Mouse (Mus musculus): ENCODE data around the gene Fgfr2. TPM values are rescaled to one million over a fixed set of nuclear protein-coding genes. Genes with fewer than 3 reads are reported as not detected.

Gene Fgfr2
- polyA plus RNA-seq, 1 experiment from 2014 or later, result 67.0 TPM

DNA sequence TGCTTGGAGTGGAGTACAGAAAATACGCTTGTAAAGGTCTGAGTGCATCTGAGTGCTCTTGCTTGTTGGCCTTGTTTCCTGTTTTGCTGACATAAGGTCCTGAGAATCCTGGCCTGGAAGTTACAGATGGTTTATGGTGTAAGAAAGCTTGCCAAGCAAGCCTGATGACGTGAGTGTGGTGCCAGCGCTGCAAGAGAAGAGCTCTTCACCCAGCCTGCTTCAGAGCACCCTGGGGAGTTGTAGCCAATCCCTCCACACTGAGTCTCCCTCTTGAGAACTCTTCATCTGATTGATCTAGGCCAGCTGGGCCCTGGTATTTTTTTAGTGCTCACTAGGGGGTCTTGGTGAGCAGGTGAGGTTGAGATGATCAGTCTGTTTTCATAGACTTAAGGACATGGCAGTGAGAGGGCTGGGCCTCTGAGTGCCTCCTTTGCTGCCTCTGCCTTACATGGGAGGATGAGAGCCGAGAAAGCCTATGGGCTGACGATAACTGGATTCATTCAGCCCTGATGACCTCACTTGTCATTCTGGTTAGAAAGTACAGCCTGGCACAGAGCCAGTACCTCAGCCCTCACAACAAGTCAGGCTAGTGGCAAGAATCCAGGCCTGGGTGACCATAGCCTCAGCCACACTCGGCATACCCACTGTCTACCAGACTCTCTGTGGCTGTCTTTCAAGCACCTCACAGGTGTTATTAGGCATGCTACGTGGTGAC lies 228.2 kb downstream of the Fgfr2 start:
- ATAC-seq, result no peak
- H3K4me3 ChIP-seq (replicated peaks), result no peak overlapping the region
- no peak overlapping the region for H3K4me2 ChIP-seq (replicated peaks)
- WGBS, result 64% methylated on average over 7 of the region's 7 CpGs
- no peaks in the 10 kb centered on the region for H3K4me1 ChIP-seq (replicated peaks)
- no peaks in the 10 kb centered on the region for H3K9me3 ChIP-seq
- no peaks in the 10 kb centered on the region for H3K36me3 ChIP-seq
- H3K27ac ChIP-seq, result no peak overlapping the region
- no peaks in the 10 kb centered on the region for H3K27me3 ChIP-seq (replicated peaks)
- H3K9ac ChIP-seq, result no peak overlapping the region

- Histone ChIP-seq H3K27me3 (replicated peaks) (no peaks in the 10 kb centered on the region), H3K9me3 (no peaks in the 10 kb centered on the region), H3K27ac (no peak overlapping the region), H3K4me1 (replicated peaks) (no peaks in the 10 kb centered on the region), H3K9ac (no peak overlapping the region), H3K4me3 (replicated peaks) (no peak overlapping the region), H3K36me3 (no peaks in the 10 kb centered on the region), H3K4me2 (replicated peaks) (no peak overlapping the region)
- 83% methylated on average over 1 of the region's 1 CpGs for WGBS
- no peak for ATAC-seq
Measured at GRCm38 (mm10) chr7:132893336-132893735, 229.8 kb downstream of the Fgfr2 start.

DNA sequence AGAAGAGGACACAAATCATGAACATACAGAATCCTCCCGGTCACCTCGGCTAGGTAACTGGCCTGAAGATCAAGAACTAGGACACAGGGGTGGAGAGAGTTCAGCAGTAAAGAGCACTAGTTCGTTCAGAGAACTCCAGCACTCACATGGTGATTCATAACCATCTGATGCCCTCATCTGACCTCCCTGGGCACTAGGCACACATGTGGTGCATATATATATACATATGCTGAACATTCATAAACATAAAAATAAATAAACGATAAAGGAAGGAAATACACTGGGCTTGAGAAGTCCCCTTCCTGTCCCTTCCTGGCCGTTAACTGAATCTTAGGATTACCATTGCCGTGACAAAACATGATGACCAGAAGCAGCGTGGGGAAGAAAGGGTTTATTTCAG lies 230.3 kb downstream of the Fgfr2 start:
- H3K4me1 ChIP-seq (replicated peaks), result no peaks in the 10 kb centered on the region
- no peak overlapping the region for H3K4me3 ChIP-seq (replicated peaks)
- H3K27ac ChIP-seq, result no peak overlapping the region
- no peaks in the 10 kb centered on the region for H3K36me3 ChIP-seq
- no peak overlapping the region for H3K4me2 ChIP-seq (replicated peaks)
- no peaks in the 10 kb centered on the region for H3K27me3 ChIP-seq (replicated peaks)
- ATAC-seq, result no peak
- WGBS, result 67% methylated on average over 7 of the region's 7 CpGs
- no peaks in the 10 kb centered on the region for H3K9me3 ChIP-seq
- H3K9ac ChIP-seq, result no peak overlapping the region

DNA sequence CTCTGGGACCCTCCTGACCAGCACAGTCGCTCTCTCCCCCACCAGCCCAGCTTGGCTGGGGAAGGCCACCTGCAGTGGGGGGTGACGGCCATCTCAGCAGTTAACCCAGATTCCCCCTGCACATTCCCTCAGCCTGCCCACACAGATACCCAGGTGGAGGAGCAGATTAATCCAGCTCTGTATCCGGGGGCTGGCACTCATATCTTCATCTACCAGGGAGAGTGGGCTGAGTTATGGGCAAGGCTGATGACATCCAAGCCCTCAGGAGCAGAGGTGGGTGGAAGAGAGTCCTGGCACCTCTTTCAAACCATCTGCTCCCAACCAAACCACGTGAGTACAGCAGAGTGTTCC lies 230.9 kb downstream of the Fgfr2 start:
- H3K4me2 ChIP-seq (replicated peaks), result no peak overlapping the region
- H3K9ac ChIP-seq, result no peak overlapping the region

DNA sequence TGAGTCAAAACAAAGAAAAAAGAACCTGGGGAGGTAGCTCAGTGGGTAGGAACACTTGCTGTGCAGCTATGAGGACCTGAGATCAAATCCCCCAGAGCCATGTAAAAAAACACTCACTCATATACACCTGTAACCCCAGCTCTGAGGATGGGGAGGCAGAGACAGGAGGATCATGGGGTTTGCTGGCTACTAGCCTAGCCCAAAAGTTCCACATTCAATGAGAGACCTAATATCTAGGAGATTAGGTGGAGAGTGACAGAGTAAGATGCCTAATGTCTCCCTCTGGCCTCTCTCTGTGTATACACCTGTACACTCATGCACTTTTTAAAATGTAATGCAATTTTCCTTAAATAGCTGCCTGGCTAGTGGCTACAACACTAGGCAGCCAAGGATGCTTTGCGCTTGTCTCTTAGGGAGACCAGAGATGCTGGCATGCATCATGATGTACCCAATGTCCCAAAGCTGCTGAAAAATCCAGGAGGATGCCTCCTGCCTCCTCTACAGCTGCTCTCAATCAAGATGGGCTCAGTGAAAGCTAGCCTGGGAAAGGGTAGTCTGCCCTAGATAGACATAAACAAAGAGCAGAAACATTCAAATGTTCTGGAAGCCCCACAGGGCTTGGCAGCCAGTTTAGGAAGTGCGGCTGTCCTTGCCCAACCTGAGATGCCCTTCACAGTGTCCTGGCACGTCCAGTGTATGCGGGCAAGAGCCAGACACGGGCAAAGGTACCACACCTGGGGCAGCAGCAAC lies 231.4 kb downstream of the Fgfr2 start:
- Histone ChIP-seq H3K9me3 (no peaks in the 10 kb centered on the region), H3K4me3 (replicated peaks) (no peak overlapping the region), H3K4me2 (replicated peaks) (no peak overlapping the region), H3K27ac (no peak overlapping the region), H3K9ac (no peak overlapping the region), H3K4me1 (replicated peaks) (no peaks in the 10 kb centered on the region), H3K36me3 (no peaks in the 10 kb centered on the region), H3K27me3 (replicated peaks) (no peaks in the 10 kb centered on the region)
- WGBS, result 70% methylated on average over 5 of the region's 5 CpGs
- no peak for ATAC-seq

More for the DNA sequence above, 230.9 kb downstream of the Fgfr2 start:
- H3K36me3 ChIP-seq, result no peaks in the 10 kb centered on the region
- no peaks in the 10 kb centered on the region for H3K9me3 ChIP-seq
- no peak overlapping the region for H3K4me3 ChIP-seq (replicated peaks)
- no peak for ATAC-seq
- no peak overlapping the region for H3K27ac ChIP-seq
- no peaks in the 10 kb centered on the region for H3K27me3 ChIP-seq (replicated peaks)
- H3K4me1 ChIP-seq (replicated peaks), result no peaks in the 10 kb centered on the region
- WGBS, result 60% methylated on average over 4 of the region's 4 CpGs

DNA sequence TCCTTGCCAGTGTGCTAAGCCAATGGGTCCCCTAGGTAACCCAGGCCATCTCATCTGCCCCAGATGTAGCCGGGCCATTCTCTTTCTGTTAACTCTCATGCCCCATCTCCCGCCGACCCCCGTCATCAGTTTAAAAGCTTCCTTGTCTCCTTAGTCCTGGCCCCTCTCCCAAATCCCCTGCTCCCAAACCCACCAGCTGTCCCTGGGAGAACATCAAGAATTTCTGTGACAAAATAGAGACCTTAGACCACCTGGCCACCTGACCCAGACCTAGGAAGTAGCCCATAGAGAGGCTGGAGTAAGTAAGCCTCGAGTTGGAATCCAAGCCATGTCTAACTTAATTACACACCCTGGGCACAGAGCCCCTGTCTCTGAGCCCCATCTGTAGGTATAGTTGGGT lies 232.9 kb downstream of the Fgfr2 start:
- ATAC-seq, result no peak
- 87% methylated on average over 5 of the region's 5 CpGs for WGBS
- H3K4me1 ChIP-seq (replicated peaks), result no peaks in the 10 kb centered on the region

DNA sequence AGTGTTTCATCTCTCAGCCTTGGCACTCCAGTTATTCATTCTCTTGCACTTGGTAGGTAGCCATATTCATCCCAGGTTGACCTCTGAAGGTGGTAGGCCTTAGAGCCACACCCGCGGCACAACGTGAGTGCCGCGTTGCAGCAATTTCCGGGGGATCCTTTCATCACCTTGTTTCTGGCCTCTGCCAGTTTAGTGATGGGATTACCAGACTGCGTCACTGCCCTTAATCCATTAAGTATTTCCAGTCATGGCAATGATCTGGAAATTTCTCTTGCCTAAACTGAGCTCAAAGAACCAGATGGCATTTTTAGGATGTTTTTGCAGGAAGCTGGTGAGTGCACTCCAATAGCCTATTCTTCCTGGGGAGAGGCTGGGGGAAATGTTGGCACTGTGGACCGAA lies 233.5 kb downstream of the Fgfr2 start:
- 95% methylated on average over 8 of the region's 8 CpGs for WGBS

More for the DNA sequence above, 232.9 kb downstream of the Fgfr2 start:
- no peaks in the 10 kb centered on the region for H3K36me3 ChIP-seq
- H3K9ac ChIP-seq, result no peak overlapping the region
- no peak overlapping the region for H3K4me3 ChIP-seq (replicated peaks)
- H3K27me3 ChIP-seq (replicated peaks), result no peaks in the 10 kb centered on the region
- H3K4me2 ChIP-seq (replicated peaks), result no peak overlapping the region
- no peaks in the 10 kb centered on the region for H3K9me3 ChIP-seq
- no peak overlapping the region for H3K27ac ChIP-seq

GRCm38 (mm10) chr7:132888518-132889249 lies 234.5 kb downstream of the Fgfr2 start:
- Histone ChIP-seq H3K4me2 (replicated peaks) (no peak overlapping the region), H3K36me3 (peaks cover 8% of the 10 kb centered on the region; the same call in 1 of the 2 replicates), H3K27ac (no peak overlapping the region), H3K4me3 (replicated peaks) (no peak overlapping the region), H3K9ac (no peak overlapping the region), H3K4me1 (replicated peaks) (no peaks in the 10 kb centered on the region), H3K27me3 (replicated peaks) (no peaks in the 10 kb centered on the region), H3K9me3 (no peaks in the 10 kb centered on the region)
- no peak for ATAC-seq
- 64% methylated on average over 4 of the region's 4 CpGs for WGBS

More for the DNA sequence above, 233.5 kb downstream of the Fgfr2 start:
- Histone ChIP-seq H3K27me3 (replicated peaks) (no peaks in the 10 kb centered on the region), H3K9ac (no peak overlapping the region), H3K36me3 (0 out of 2 replicates have a peak, but pooled peaks cover under 1% of the 10 kb centered on the region), H3K9me3 (no peaks in the 10 kb centered on the region), H3K4me2 (replicated peaks) (no peak overlapping the region), H3K27ac (no peak overlapping the region), H3K4me1 (replicated peaks) (no peaks in the 10 kb centered on the region), H3K4me3 (replicated peaks) (no peak overlapping the region)
- ATAC-seq, result no peak

DNA sequence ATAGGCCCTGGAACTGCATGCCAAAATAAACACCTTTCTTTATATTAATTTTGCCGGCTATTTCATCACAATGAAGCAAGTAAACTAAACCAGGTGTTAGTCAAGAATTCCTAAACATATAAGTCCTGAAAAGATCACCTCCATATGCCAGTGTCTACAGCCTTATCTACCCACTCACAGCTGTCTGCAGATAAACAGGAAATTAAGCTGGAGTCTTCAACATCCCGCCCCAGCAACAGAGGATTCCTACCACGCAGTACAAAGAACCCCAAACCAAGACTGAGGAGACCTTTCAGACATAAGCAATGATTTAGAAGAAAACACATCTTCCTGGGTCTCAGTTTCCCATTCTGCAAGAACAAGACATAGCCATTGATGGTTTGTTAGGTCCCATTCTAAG lies 235.1 kb downstream of the Fgfr2 start:
- Histone ChIP-seq H3K4me1 (replicated peaks) (no peaks in the 10 kb centered on the region), H3K9me3 (no peaks in the 10 kb centered on the region), H3K27ac (no peak overlapping the region), H3K9ac (no peak overlapping the region), H3K36me3 (peaks cover 14% of the 10 kb centered on the region; the same call in 1 of the 2 replicates), H3K27me3 (replicated peaks) (no peaks in the 10 kb centered on the region), H3K4me2 (replicated peaks) (no peak overlapping the region), H3K4me3 (replicated peaks) (no peak overlapping the region)
- no peak for ATAC-seq
- 56% methylated on average over 3 of the region's 3 CpGs for WGBS

DNA sequence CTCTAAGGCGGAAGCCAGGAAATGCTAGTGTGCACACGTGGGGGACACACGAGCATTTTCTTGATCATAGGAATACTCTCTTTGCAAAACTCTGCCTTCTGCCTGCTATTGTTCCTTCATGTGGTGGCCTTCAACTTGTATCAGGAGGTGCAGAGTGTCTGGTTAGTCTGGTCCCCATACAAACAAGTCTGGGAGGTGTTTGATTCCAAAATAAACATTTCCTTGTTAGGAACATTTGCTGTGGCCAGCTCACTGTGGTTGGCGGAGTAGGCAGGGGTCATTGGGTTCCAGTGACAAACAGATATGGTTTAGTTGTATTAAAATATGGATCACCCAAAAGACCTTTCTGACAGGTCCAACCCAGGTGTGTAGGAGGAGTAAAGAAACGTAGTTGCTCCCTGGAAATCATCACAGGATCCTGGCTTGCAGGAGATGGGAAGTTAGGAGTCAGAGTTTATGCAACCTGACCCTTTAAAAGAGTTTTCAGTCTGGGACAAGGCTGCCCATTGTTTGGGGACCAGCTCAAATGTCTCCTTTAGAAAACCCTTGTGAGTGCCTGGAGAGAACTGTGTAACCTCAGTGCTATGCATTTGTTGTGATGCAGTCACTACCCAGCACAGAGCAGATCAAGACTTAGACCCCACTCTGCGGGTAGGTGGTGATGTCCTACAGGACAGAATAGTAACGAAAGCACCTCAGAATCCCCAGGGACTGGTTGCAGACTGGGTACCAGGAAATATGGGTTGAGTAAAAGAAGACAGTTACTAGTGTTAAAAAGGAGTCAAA lies 235.9 kb downstream of the Fgfr2 start:
- Histone ChIP-seq H3K4me1 (replicated peaks) (no peaks in the 10 kb centered on the region), H3K4me3 (replicated peaks) (no peak overlapping the region), H3K9ac (no peak overlapping the region), H3K27ac (no peak overlapping the region), H3K36me3 (peaks cover 21% of the 10 kb centered on the region; the same call in 1 of the 2 replicates), H3K27me3 (replicated peaks) (no peaks in the 10 kb centered on the region), H3K9me3 (no peaks in the 10 kb centered on the region), H3K4me2 (replicated peaks) (no peak overlapping the region)
- no peak for ATAC-seq
- WGBS, result 54% methylated on average over 7 of the region's 7 CpGs

DNA sequence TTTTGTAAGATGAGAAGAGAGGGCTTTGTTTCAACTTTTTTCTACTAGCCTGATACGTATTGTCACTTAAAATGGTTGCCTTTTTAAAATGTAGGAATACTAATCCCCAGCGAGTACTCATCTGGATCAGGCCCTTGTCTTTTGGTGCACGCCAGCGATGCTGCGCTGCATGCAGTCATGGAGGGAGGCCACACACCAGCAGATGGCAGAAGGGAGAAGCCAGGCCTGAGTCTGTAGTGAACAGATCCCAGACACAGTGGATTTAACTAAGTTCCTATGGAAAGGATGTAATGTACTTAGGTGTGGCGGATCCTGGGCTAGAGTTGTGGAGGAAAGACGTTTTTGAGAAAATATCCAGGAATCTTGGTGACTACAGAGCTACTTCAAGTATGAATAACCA lies 239.1 kb downstream of the Fgfr2 start:
- Histone ChIP-seq H3K4me1 (replicated peaks) (no peaks in the 10 kb centered on the region), H3K4me3 (replicated peaks) (no peak overlapping the region), H3K4me2 (replicated peaks) (no peak overlapping the region), H3K27me3 (replicated peaks) (no peaks in the 10 kb centered on the region), H3K36me3 (peaks cover 46% of the 10 kb centered on the region), H3K27ac (no peak overlapping the region), H3K9me3 (no peaks in the 10 kb centered on the region), H3K9ac (no peak overlapping the region)
- WGBS, result 91% methylated on average over 7 of the region's 7 CpGs
- ATAC-seq, result no peak

DNA sequence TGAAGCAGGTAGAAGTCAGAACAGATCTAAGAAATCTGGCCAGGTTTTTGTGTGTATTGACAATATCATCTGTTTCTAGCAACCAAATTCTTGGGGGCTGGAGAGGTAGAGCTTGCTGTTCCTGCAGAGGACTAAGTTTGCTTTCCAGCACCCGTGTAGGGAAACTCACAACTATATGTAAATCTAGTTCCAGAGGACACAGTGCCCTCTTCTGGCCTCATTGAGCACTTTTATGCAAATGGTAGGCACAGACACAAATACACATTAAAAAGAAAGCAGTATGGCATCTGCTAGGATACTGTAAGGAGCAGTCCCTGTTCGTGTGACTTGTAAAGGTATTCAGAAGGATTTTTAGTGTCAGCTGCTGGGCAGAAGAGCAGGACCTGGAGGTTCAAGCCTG lies 240.8 kb downstream of the Fgfr2 start:
- H3K27me3 ChIP-seq (replicated peaks), result no peaks in the 10 kb centered on the region
- H3K36me3 ChIP-seq, result peaks cover 57% of the 10 kb centered on the region
- no peak overlapping the region for H3K27ac ChIP-seq
- H3K9me3 ChIP-seq, result no peaks in the 10 kb centered on the region
- H3K4me3 ChIP-seq (replicated peaks), result no peak overlapping the region
- ATAC-seq, result no peak
- no peak overlapping the region for H3K4me2 ChIP-seq (replicated peaks)
- no peaks in the 10 kb centered on the region for H3K4me1 ChIP-seq (replicated peaks)
- H3K9ac ChIP-seq, result no peak overlapping the region
- 66% methylated on average over 2 of the region's 2 CpGs for WGBS
